Mouse (Mus musculus) megakaryocyte, embryonic 14.5 days (primary cell): ENCODE measurements around the gene Nxnl2. TPM values are rescaled to one million over a fixed set of nuclear protein-coding genes. Genes with fewer than 3 reads are reported as not detected.
"Not testable (repeated sequence)": the region's sequence is repeated elsewhere in the genome, so short reads cannot be mapped to it uniquely, and the experiment has no call there.

Experiments
- H3K27me3 ChIP-seq: replicated peaks from 2 replicates; pipeline ENCODE3; 2012; ENCODE audit warnings: inconsistent platforms
- H3K36me3 ChIP-seq: replicated peaks from 2 replicates; pipeline ENCODE3; 2012; ENCODE audit warnings: low read length, inconsistent platforms, mixed read lengths
- H3K4me1 ChIP-seq: 2 replicates; pipeline ENCODE4 v1.6.1; 2012; ENCODE audit warnings: inconsistent platforms
- H3K4me3 ChIP-seq: replicated peaks from 2 replicates; pipeline ENCODE3; 2012; ENCODE audit warnings: moderate library complexity, mild to moderate bottlenecking, inconsistent platforms
- H3K9me3 ChIP-seq: 2 replicates; pipeline ENCODE4 v1.6.1; 2012; ENCODE audit warnings: inconsistent platforms
- FLI1 ChIP-seq: IDR thresholded peaks from 2 replicates; pipeline ENCODE4 v1.6.1; 2012; ENCODE audit warnings: low read length, inconsistent platforms, mixed read lengths
- GATA1 ChIP-seq: IDR thresholded peaks from 3 replicates; pipeline ENCODE4 v1.6.1; 2012; ENCODE audit warnings: mixed read lengths, low read length, inconsistent platforms, borderline replicate concordance
- polyA plus RNA-seq: library from polyadenylated mRNA; stranded (reverse); fragments of >175 nt; gene quantifications from 2 replicates; pipeline ENCODE4 v1.2.3, GENCODE M21; 2012; ENCODE audit warnings: low replicate concordance; ENCODE audit not compliant: insufficient read depth

The Nxnl2 gene
- polyA plus RNA-seq, 1 experiment = not detected

- Histone ChIP-seq H3K4me1 (no peaks in the 10 kb centered on the region), H3K36me3 (no peaks in the 10 kb centered on the region), H3K27me3 (peaks cover 8% of the 10 kb centered on the region), H3K4me3 (no peak overlapping the region), H3K9me3 (peaks cover 46% of the 10 kb centered on the region)
- TF ChIP-seq FLI1 (no peak), GATA1 (no peak)
These were observed 32.6 kb downstream of the Nxnl2 start for GRCm38 (mm10) chr13:51203467-51203866.

GRCm38 (mm10) chr13:51204081-51204480 is 33.3 kb downstream of the Nxnl2 start:
- H3K4me1 ChIP-seq, H3K36me3 ChIP-seq, H3K4me3 ChIP-seq, H3K27me3 ChIP-seq: not testable (repeated sequence)
- peaks cover 45% of the 10 kb centered on the region for H3K9me3 ChIP-seq

- Histone ChIP-seq H3K9me3 (peaks cover 19% of the 10 kb centered on the region), H3K4me1 (no peaks in the 10 kb centered on the region), H3K4me3 (no peak overlapping the region), H3K27me3 (no peaks in the 10 kb centered on the region), H3K36me3 (no peaks in the 10 kb centered on the region)
- no peak for TF ChIP-seq GATA1
- no peak for TF ChIP-seq FLI1
These were observed 37.1 kb downstream of the Nxnl2 start for GRCm38 (mm10) chr13:51207965-51208364.

- no peak overlapping the region for H3K4me3 ChIP-seq
- H3K27me3 ChIP-seq = no peaks in the 10 kb centered on the region
- H3K36me3 ChIP-seq = no peaks in the 10 kb centered on the region
- TF ChIP-seq GATA1 (no peak), FLI1 (no peak)
- peaks cover 17% of the 10 kb centered on the region for H3K9me3 ChIP-seq
- no peaks in the 10 kb centered on the region for H3K4me1 ChIP-seq
These were observed 37.7 kb downstream of the Nxnl2 start for GRCm38 (mm10) chr13:51208378-51209100.

- Histone ChIP-seq H3K9me3 (peaks cover 6% of the 10 kb centered on the region; the same call in 1 of the 2 replicates), H3K36me3 (no peaks in the 10 kb centered on the region), H3K4me3 (no peak overlapping the region), H3K4me1 (no peaks in the 10 kb centered on the region), H3K27me3 (no peaks in the 10 kb centered on the region)
- TF ChIP-seq GATA1 (no peak), FLI1 (no peak)
These were observed 39.8 kb downstream of the Nxnl2 start for GRCm38 (mm10) chr13:51210639-51211038.

GRCm38 (mm10) chr13:51214746-51215145 is 43.9 kb downstream of the Nxnl2 start:
- TF ChIP-seq GATA1 (no peak), FLI1 (no peak)
- H3K27me3 ChIP-seq = peaks cover 3% of the 10 kb centered on the region
- H3K9me3 ChIP-seq = 0 out of 2 replicates have a peak, but pooled peaks cover 4% of the 10 kb centered on the region
- H3K4me3 ChIP-seq = no peak overlapping the region
- no peaks in the 10 kb centered on the region for H3K4me1 ChIP-seq
- no peaks in the 10 kb centered on the region for H3K36me3 ChIP-seq

GRCm38 (mm10) chr13:51220897-51221296 is 50.1 kb downstream of the Nxnl2 start:
- H3K36me3 ChIP-seq = no peaks in the 10 kb centered on the region
- TF ChIP-seq GATA1 = no peak
- TF ChIP-seq FLI1 = no peak

GRCm38 (mm10) chr13:51221425-51222160 is 50.8 kb downstream of the Nxnl2 start:
- H3K4me1 ChIP-seq = no peaks in the 10 kb centered on the region; the same call in 1 of the 2 replicates
- H3K36me3 ChIP-seq = no peaks in the 10 kb centered on the region
- no peak for TF ChIP-seq GATA1
- TF ChIP-seq FLI1 = no peak
- peaks cover 3% of the 10 kb centered on the region for H3K27me3 ChIP-seq
- H3K9me3 ChIP-seq = peaks cover 22% of the 10 kb centered on the region
- no peak overlapping the region for H3K4me3 ChIP-seq

More at GRCm38 (mm10) chr13:51220897-51221296, 50.1 kb downstream of the Nxnl2 start:
- Histone ChIP-seq H3K9me3 (peaks cover 22% of the 10 kb centered on the region), H3K4me3 (no peak overlapping the region), H3K27me3 (peaks cover 3% of the 10 kb centered on the region), H3K4me1 (no peaks in the 10 kb centered on the region; the same call in 1 of the 2 replicates)

Other genes starting within 250 kb of the Nxnl2 start
- 1.7 TPM in 1 of 2 replicates, not detected in the other for gene Spin1, start 70.1 kb upstream of the Nxnl2 start, polyA plus RNA-seq
- gene S1pr3, start 237.6 kb downstream of the Nxnl2 start, polyA plus RNA-seq = not detected in 2 replicates